Mouse (Mus musculus) bone marrow macrophage, adult 2 months (primary cell): ENCODE measurements at regions not wholly inside any gene's neighbourhood (a gene's known extent, or its start where the extent isn't known, plus 50 kb on each side); places are given as distances from the start of the nearest gene placed in this dataset.

Experiments
- H3K27ac ChIP-seq: 2 replicates; pipeline ENCODE4 v1.5.1; 2012; ENCODE audit warnings: low read depth, low read length; ENCODE audit not compliant: insufficient read depth
- H3K4me1 ChIP-seq: 2 replicates; pipeline ENCODE4 v1.6.1; 2012; ENCODE audit warnings: low read length; ENCODE audit not compliant: control insufficient read depth, insufficient read depth
- H3K4me3 ChIP-seq: 2 replicates; pipeline ENCODE4 v1.5.1; 2012; ENCODE audit warnings: mild to moderate bottlenecking, low read length, moderate library complexity; ENCODE audit not compliant: insufficient read depth
- CTCF ChIP-seq: IDR thresholded peaks from 2 replicates; pipeline ENCODE4 v1.5.1; 2012; ENCODE audit warnings: low read depth, mild to moderate bottlenecking, low read length, moderate library complexity
- POLR2A ChIP-seq: IDR thresholded peaks from 2 replicates; pipeline ENCODE4 v1.6.1; 2012; ENCODE audit warnings: mild to moderate bottlenecking, low read depth, low read length, borderline replicate concordance

- H3K4me1 ChIP-seq = peaks cover 19% of the 10 kb centered on the region
- H3K4me3 ChIP-seq = no peak overlapping the region
- H3K27ac ChIP-seq = peak overlapping the region; percentile 66
- TF ChIP-seq POLR2A (no peak), CTCF (no peak)
Measured at GRCm38 (mm10) chr8:80325132-80325531, 168.4 kb upstream of the Gypa start.

- peaks cover 30% of the 10 kb centered on the region for H3K4me1 ChIP-seq
- 0 out of 2 replicates have a peak overlapping the region, but pooled peaks have one; percentile 3 for H3K27ac ChIP-seq
- TF ChIP-seq POLR2A = no peak
- TF ChIP-seq CTCF = no peak
- no peak overlapping the region for H3K4me3 ChIP-seq
Measured at GRCm38 (mm10) chr8:80318231-80318870, 175.2 kb upstream of the Gypa start.

DNA sequence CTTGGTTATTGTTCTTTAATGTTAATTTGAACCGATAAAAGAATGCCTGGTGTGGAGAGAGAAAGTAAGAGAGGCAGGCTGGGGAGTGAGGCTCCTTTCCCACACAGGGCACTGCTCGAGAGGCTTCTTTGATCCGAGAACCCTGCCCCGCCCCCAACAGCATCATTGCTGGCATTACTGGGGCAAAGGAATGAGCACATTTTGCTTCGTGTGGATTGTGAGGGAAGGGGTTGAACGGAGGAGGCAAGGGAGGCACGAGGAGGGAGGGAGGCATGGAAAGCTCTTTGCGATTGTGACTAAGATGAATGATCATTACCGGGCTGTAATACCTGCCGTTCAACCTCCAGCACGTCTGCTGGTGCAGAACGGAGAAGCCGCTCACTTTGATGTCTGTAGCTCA lies 178.2 kb upstream of the Gypa start:
- TF ChIP-seq CTCF = no peak
- TF ChIP-seq POLR2A = no peak
- peaks cover 28% of the 10 kb centered on the region for H3K4me1 ChIP-seq
- H3K4me3 ChIP-seq = no peak overlapping the region
- H3K27ac ChIP-seq = 0 out of 2 replicates have a peak overlapping the region, but pooled peaks have one; percentile 78

GRCm38 (mm10) chr8:80314826-80315225 lies 178.8 kb upstream of the Gypa start:
- TF ChIP-seq POLR2A (no peak), CTCF (no peak)
- Histone ChIP-seq H3K4me1 (peaks cover 28% of the 10 kb centered on the region), H3K27ac (peak overlapping the region; percentile 78), H3K4me3 (no peak overlapping the region)

GRCm38 (mm10) chr8:80313883-80314635 lies 179.5 kb upstream of the Gypa start:
- no peak for TF ChIP-seq POLR2A
- TF ChIP-seq CTCF = no peak
- Histone ChIP-seq H3K4me3 (no peak overlapping the region), H3K4me1 (peaks cover 25% of the 10 kb centered on the region), H3K27ac (peak overlapping the region; percentile 78)

- no peak overlapping the region for H3K4me3 ChIP-seq
- TF ChIP-seq POLR2A (no peak), CTCF (no peak)
- H3K4me1 ChIP-seq = no peaks in the 10 kb centered on the region
- no peak overlapping the region for H3K27ac ChIP-seq
Measured at GRCm38 (mm10) chr8:80307761-80308160, 185.8 kb upstream of the Gypa start.

DNA sequence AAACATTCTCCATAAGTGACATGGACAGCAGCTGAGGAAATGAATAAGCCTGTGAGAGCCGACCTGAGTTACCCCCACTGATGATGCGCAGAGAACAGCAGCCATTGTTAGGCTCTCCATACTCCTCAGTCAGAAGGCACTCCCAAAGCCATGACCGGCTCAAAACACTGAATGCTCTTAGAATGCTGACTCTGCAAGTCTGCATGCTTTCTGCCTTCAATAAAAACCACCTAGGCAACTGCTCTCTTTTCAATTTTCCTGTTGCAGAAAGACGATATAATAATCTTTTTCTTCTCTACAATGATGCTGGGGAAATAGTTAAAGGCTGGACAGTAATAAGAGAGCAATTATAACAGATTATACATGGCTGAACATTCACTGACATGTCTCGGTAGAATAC lies 195.0 kb upstream of the Gypa start:
- Histone ChIP-seq H3K27ac (no peak overlapping the region), H3K4me3 (no peak overlapping the region), H3K4me1 (peaks cover 3% of the 10 kb centered on the region; the same call in 1 of the 2 replicates)
- TF ChIP-seq POLR2A = no peak
- no peak for TF ChIP-seq CTCF

GRCm38 (mm10) chr8:80290311-80290710 lies 203.3 kb upstream of the Gypa start:
- TF ChIP-seq POLR2A (no peak), CTCF (no peak)
- Histone ChIP-seq H3K4me3 (no peak overlapping the region), H3K4me1 (0 out of 2 replicates have a peak, but pooled peaks cover 2% of the 10 kb centered on the region), H3K27ac (no peak overlapping the region)

DNA sequence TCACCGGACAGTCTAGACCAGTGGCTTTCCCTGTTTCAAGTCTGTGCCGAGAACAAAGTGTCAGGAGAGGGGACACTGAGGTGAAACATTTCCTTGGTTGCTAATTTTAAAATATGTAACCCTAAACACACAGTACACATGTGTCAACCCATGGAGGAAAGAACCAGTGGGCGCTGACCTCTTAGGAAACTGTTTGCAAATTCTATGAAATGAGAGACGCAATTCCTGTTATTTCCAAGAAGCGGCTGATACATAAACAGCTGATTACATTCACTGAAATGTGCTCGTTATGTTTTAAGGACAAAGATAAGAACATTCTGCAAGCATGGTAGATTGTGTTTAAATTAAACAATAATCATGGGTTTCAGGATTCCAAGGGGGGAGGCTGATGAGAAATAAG lies 204.3 kb upstream of the Gypa start:
- Histone ChIP-seq H3K27ac (no peak overlapping the region), H3K4me3 (no peak overlapping the region), H3K4me1 (0 out of 2 replicates have a peak, but pooled peaks cover 2% of the 10 kb centered on the region)
- TF ChIP-seq POLR2A (no peak), CTCF (no peak)

DNA sequence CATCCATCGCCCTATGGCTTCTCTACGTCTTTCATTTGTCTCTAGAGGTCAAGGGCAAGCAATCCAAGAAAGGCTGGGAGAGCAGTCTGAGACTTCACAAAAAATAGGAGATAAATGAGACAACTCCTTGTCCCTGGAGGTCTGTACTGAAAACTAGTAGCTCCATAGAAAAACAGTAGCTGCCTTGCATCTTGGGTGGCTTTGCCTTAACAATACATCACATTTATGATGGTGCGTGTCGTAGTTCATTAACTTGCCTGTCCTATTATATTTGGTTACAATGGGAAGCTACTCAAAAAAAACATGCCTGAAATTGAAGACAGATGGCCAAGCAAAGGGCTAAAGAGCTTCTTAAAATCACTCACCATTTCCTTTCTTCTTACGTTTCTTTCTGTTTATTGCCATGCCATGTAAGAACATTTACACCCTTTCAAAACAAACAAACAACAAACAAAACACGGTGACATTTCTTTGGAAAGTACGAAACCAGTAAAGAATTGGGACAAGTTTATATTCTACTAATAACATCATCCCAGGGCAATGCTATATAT lies 211.2 kb upstream of the Hhip start:
- TF ChIP-seq POLR2A = no peak
- no peak for TF ChIP-seq CTCF

More for the DNA sequence above, 211.2 kb upstream of the Hhip start:
- H3K4me3 ChIP-seq = no peak overlapping the region
- no peak overlapping the region for H3K27ac ChIP-seq
- H3K4me1 ChIP-seq = peaks cover 2% of the 10 kb centered on the region; the same call in 1 of the 2 replicates
